Mouse (Mus musculus) retina, embryonic 14.5 days (tissue): ENCODE results near the gene Prkag3.

Experiments
- DNase-seq: peaks from one replicate; pipeline ENCODE4 v3.0.0-alpha.2; 2015; ENCODE audit warnings: low spot score

The Prkag3 gene

GRCm38 (mm10) chr1:74748643-74749271 lies at the start of gene Prkag3:
Prkag3 (minus strand) TSS chr1:74749221.
- DNase-seq = peak; percentile 71

GRCm38 (mm10) chr1:74797459-74797858 lies 48.4 kb upstream of the Prkag3 start:
- DNase-seq = peak; percentile 79

GRCm38 (mm10) chr1:74795145-74795529 lies 46.1 kb upstream of the Prkag3 start:
- no peak for DNase-seq

- DNase-seq = peak; percentile 62
Measured at GRCm38 (mm10) chr1:74794487-74795144, 45.6 kb upstream of the Prkag3 start.

GRCm38 (mm10) chr1:74792831-74793660 lies 44.0 kb upstream of the Prkag3 start:
- no peak for DNase-seq

- DNase-seq = no peak
Measured at GRCm38 (mm10) chr1:74791249-74791648, 42.2 kb upstream of the Prkag3 start, which contains the start of gene Wnt10a. Wnt10a (plus strand) TSS chr1:74791516.

GRCm38 (mm10) chr1:74790095-74790494 lies 41.1 kb upstream of the Prkag3 start:
- no peak for DNase-seq

GRCm38 (mm10) chr1:74788603-74789176 lies 39.7 kb upstream of the Prkag3 start:
- DNase-seq = no peak

GRCm38 (mm10) chr1:74787846-74788245 lies 38.8 kb upstream of the Prkag3 start:
- DNase-seq = peak; percentile 96

GRCm38 (mm10) chr1:74784041-74784759 lies 35.2 kb upstream of the Prkag3 start:
- DNase-seq = peak; percentile 78

GRCm38 (mm10) chr1:74783554-74783953 lies 34.5 kb upstream of the Prkag3 start:
- no peak for DNase-seq

GRCm38 (mm10) chr1:74782045-74782444 lies 33.0 kb upstream of the Prkag3 start:
- no peak for DNase-seq

GRCm38 (mm10) chr1:74778934-74779486 lies 30.0 kb upstream of the Prkag3 start:
- DNase-seq = no peak

GRCm38 (mm10) chr1:74775816-74776215 lies 26.8 kb upstream of the Prkag3 start:
- DNase-seq = peak; percentile 68

- no peak for DNase-seq
Measured at GRCm38 (mm10) chr1:74774062-74774461, 25.0 kb upstream of the Prkag3 start.

- DNase-seq = peak; percentile 87
Measured at GRCm38 (mm10) chr1:74773136-74773535, 24.1 kb upstream of the Prkag3 start.

- no peak for DNase-seq
Measured at GRCm38 (mm10) chr1:74771931-74772620, 23.1 kb upstream of the Prkag3 start.

- DNase-seq = no peak
Measured at GRCm38 (mm10) chr1:74771845-74771930, 22.7 kb upstream of the Prkag3 start, which contains the start of gene Wnt6. Wnt6 (plus strand) TSS chr1:74771892.

- DNase-seq = no peak
Measured at GRCm38 (mm10) chr1:74771467-74771844, 22.4 kb upstream of the Prkag3 start.

GRCm38 (mm10) chr1:74770727-74771466 lies 21.9 kb upstream of the Prkag3 start:
- no peak for DNase-seq

- DNase-seq = peak; percentile 79
Measured at GRCm38 (mm10) chr1:74763081-74763480, 14.1 kb upstream of the Prkag3 start.
